Mouse (Mus musculus): Measurements from ENCODE around the gene Wnt1.

DNA sequence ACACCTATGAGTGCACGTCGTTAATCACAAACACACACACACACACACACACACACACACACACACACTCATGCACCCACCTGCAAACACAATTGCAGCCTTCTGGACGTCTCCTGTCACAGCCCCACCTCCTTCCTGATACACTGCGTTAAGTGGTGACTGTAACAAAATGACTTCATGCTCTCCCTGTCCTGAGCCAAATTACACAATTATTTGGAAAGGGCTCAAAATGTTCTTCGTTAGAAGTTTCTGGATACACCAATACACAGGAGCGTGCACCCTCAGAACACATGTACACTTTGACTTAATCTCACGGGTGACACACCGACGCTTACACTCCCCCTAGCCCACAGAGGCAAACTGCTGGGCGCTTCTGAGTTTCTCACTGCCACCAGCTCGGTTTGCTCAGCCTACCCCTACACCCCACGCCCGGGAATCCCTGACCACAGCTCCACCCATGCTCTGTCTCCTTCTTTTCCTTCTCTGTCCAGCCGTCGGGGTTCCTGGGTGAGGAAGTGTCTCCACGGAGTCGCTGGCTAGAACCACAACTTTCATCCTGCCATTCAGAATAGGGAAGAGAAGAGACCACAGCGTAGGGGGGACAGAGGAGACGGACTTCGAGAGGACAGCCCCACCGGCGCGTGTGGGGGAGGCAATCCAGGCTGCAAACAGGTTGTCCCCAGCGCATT, 541 bp upstream of the Wnt1 start:
- TF ChIP-seq POLR2A (IDR thresholded peaks at IDR 0.05; ENCODE audit: control insufficient read depth, extremely low read depth, insufficient read depth, low read length, poor library complexity) (no peak), CTCF (IDR thresholded peaks at IDR 0.05; ENCODE audit: borderline replicate concordance, control insufficient read depth, extremely low read depth, insufficient read depth, low read length, poor library complexity) (no peak)
